Mouse (Mus musculus): ENCODE measurements around the gene Zfp346. TPM values are rescaled to one million over a fixed set of nuclear protein-coding genes. Genes with fewer than 3 reads are reported as not detected.

Gene Zfp346
- polyA plus RNA-seq (2017; shearing (Covaris generic)), result 14.0 TPM

DNA sequence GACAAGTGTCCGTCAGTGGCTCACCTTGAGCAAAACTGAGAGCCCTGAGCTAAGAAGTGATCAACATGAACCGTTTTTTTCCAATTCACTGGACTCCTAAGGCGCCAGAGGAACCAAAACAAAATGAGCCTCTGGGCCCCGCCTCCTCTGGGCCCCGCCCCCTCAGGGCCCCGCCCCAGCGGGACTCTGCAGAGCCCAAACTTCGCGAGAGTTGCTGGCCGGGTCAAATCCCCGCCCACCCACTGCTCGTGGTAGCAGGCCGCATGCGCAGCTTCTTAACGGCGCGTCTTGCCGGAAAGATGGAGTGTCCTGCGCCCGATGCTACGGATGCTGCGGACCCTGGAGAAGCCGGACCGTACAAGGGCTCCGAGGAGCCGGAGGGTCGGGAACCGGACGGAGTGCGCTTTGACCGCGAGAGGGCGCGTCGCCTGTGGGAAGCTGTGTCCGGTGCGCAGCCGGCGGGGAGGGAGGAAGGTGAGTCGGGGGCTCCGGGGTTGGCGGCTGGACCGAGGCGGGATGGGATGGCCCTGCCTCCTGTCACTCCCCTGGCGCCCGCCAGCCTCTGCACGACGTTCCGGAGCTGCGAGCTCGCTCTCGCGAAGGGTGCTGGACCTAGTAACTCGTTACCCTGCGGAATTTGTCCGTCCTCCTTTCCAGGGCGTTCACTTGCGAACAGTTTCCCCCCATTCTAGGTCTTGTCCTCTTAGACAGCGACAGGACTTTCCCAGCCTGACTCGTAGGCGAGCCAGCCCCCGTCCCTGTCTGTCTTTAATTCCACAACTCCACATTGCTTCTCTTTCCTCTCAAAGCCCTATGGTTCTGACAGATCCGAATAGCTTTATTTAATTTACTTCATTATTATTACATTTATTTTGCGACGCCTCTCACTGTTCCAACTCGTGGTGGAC lies at the start of gene Zfp346:
Gene Zfp346 (plus strand): TSS at position 267 of the 908 bp plus-strand sequence.

DNA sequence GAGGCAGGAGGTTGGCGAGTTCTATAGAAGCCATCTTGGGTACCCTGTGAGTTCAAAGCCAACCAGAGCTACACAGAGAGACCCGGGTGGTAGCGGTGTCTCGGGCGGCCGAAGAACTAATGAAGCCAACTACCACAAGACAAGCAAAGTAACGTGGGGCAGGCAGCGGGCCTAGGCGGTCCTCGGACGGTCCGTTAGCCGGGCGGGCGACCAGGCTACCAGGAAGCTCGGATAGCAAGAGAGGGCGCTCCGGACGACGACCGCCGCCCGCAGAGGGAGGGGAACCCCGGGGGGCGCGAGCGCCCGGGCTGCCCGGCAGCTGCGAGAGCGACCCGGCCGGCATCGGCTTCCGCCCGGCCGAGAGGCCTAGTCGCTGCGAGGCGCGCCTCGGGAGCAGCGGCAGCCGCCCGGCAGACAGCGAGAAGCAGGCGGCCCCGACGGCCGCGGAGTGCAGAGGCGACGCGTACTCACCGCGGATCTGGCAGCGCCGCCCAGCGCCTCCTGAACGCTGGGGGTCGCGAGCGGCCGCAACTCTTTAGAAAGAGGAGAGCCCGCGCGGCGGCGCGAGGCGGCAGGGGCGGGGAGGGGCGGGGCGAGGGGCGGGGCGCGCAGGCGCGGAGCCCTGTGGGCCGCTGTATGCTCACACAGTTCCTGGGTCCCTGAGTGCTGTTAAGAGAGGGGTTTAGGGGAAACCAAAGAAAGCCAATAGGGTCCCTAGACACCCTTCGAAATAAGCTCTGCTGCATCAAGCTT lies 5.2 kb upstream of the Zfp346 start, which contains the start of gene Uimc1:
Gene Uimc1 (minus strand): TSS at position 575 of the 753 bp plus-strand sequence.

GRCm38 (mm10) chr13:55133448-55133847 lies 28.3 kb downstream of the Zfp346 start, which contains the start of gene Gm17617:
TSS of gene Gm17617 (minus strand) at chr13:55133548.

GRCm38 (mm10) chr13:55152621-55153415 lies 47.7 kb downstream of the Zfp346 start, which contains the start of gene Fgfr4:
TSS of gene Fgfr4 (plus strand) at chr13:55152640.

Other genes starting within 250 kb of the Zfp346 start
- 8.2 TPM for gene Unc5a, start 155.9 kb upstream of the Zfp346 start, polyA plus RNA-seq (2017; shearing (Covaris generic))
- gene Hk3, start 83.9 kb upstream of the Zfp346 start, polyA plus RNA-seq (2017; shearing (Covaris generic)), result 0.29 TPM
- 90.8 TPM for gene Uimc1, start 5.0 kb upstream of the Zfp346 start, polyA plus RNA-seq (2017; shearing (Covaris generic))
- not detected for gene Gm17617, start 28.2 kb downstream of the Zfp346 start, polyA plus RNA-seq (2017; shearing (Covaris generic))
- not detected for gene Fgfr4, start 47.3 kb downstream of the Zfp346 start, polyA plus RNA-seq (2017; shearing (Covaris generic))
- 76.9 TPM for gene Nsd1, start 104.5 kb downstream of the Zfp346 start, polyA plus RNA-seq (2017; shearing (Covaris generic))
- gene Prelid1, start 215.2 kb downstream of the Zfp346 start, polyA plus RNA-seq (2017; shearing (Covaris generic)), result 214 TPM
- gene Rab24, start 216.6 kb downstream of the Zfp346 start, polyA plus RNA-seq (2017; shearing (Covaris generic)), result 120 TPM
- 0.37 TPM for gene Mxd3, start 224.5 kb downstream of the Zfp346 start, polyA plus RNA-seq (2017; shearing (Covaris generic))

Measured in naive thymus-derived CD4-positive, alpha-beta T cell, adult 5 months (primary cell).